Mouse (Mus musculus): Measurements from ENCODE around the gene Nlrx1. TPM values are rescaled to one million over a fixed set of nuclear protein-coding genes. Genes with fewer than 3 reads are reported as not detected.
A peak's percentile ranks its signal among the peaks of the same experiment; 100 is the strongest.

The Nlrx1 gene
- polyA plus RNA-seq, 1 experiment from 2014 or later, result 5.1 TPM

- under 1% methylated on average over 39 of the region's 40 CpGs for WGBS
- Histone ChIP-seq H3K27me3 (ENCODE audit: control insufficient read depth, insufficient read depth, low read length) (no peaks in the 10 kb centered on the region), H3K4me2 (replicated peaks) (peak overlapping the region; percentile 74), H3K4me1 (replicated peaks; ENCODE audit: control insufficient read depth, insufficient read depth, low read length) (peaks cover 18% of the 10 kb centered on the region), H3K27ac (peak overlapping the region; percentile 96), H3K36me3 (replicated peaks; ENCODE audit: control insufficient read depth, insufficient read depth) (no peaks in the 10 kb centered on the region), H3K9ac (peak overlapping the region; percentile 93), H3K4me3 (replicated peaks; ENCODE audit: low read length) (peak overlapping the region; percentile 76), H3K9me3 (ENCODE audit: control insufficient read depth, low read length) (no peaks in the 10 kb centered on the region)
- DNase-seq (ENCODE audit: low spot score) (peak; percentile 34), ATAC-seq (ENCODE audit: low FRiP score) (peak; percentile 85)
These were observed 35.2 kb downstream of the Nlrx1 start for GRCm38 (mm10) chr9:44233021-44233801.

DNA sequence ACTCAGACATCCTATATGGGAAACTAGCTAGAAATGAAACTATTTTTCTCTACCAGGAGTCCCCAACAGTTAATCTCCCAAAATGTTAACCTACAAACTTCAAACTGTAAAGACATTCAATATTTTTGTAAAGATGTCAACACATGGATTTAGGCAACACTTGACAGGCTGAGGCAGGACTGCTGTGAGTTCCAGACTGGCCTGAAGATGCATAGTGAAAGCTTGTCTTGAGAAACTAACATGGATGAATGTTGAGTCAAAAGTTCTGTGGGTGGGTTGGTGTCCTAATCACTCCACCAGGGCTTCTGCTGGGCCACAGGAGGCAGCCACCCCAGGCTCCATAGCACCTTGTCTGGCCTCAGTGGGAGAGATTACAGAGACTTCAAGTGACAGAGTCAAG, 36.8 kb downstream of the Nlrx1 start:
- H3K4me3 ChIP-seq (replicated peaks; ENCODE audit: low read length), result no peak overlapping the region

DNA sequence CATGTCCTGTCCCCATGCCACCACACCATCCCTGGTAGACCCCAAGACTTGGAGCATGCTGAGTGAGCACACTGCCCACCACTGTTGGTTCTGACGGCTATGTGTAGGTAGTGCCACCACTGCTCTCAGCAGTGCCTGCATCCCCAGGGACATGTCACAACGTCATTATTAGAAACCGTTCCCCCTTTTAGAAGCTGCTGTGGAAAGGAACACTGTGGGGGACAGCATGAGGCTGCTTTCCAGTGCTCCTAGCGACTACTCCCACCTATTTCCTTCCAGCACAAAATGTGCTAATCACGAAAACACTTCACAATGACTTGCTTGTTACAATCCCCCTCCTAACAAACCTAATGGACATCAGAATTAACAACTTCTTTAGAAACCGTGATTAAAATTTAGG, 42.4 kb downstream of the Nlrx1 start:
- 51% methylated on average over 6 of the region's 6 CpGs for WGBS
- Histone ChIP-seq H3K36me3 (replicated peaks; ENCODE audit: control insufficient read depth, insufficient read depth) (no peaks in the 10 kb centered on the region), H3K4me1 (replicated peaks; ENCODE audit: control insufficient read depth, insufficient read depth, low read length) (no peaks in the 10 kb centered on the region), H3K9me3 (ENCODE audit: control insufficient read depth, low read length) (no peaks in the 10 kb centered on the region), H3K4me2 (replicated peaks) (no peak overlapping the region), H3K9ac (no peak overlapping the region), H3K4me3 (replicated peaks; ENCODE audit: low read length) (no peak overlapping the region), H3K27me3 (ENCODE audit: control insufficient read depth, insufficient read depth, low read length) (no peaks in the 10 kb centered on the region), H3K27ac (no peak overlapping the region)
- ATAC-seq (ENCODE audit: low FRiP score), result no peak
- no peak for DNase-seq (ENCODE audit: low spot score)

More for the DNA sequence above, 36.8 kb downstream of the Nlrx1 start:
- Histone ChIP-seq H3K27ac (no peak overlapping the region), H3K9me3 (ENCODE audit: control insufficient read depth, low read length) (no peaks in the 10 kb centered on the region), H3K27me3 (ENCODE audit: control insufficient read depth, insufficient read depth, low read length) (no peaks in the 10 kb centered on the region), H3K36me3 (replicated peaks; ENCODE audit: control insufficient read depth, insufficient read depth) (no peaks in the 10 kb centered on the region), H3K4me2 (replicated peaks) (peak overlapping the region; percentile 74), H3K4me1 (replicated peaks; ENCODE audit: control insufficient read depth, insufficient read depth, low read length) (peaks cover 18% of the 10 kb centered on the region), H3K9ac (no peak overlapping the region)
- ATAC-seq (ENCODE audit: low FRiP score), result no peak
- no peak for DNase-seq (ENCODE audit: low spot score)

DNA sequence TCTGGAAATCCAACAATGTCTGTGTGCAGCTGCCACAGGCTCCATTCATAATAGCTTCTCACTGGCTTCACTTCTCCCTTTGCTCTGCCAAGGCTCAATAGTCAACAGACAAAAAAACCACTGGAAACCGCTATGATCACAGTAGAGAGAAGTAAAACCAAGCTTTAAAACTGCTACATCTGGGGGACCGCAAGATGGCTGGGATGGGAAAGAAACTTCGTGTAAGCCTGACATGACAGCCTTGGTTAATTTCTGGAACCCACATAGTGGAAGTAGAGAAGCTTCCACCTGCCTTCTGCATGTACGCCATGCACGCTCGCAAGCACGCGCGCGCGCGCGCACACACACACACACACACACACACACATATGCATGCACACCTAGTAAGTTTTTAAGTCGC, 54.9 kb downstream of the Nlrx1 start:
- ATAC-seq (ENCODE audit: low FRiP score) (no peak), DNase-seq (ENCODE audit: low spot score) (no peak)
- Histone ChIP-seq H3K4me1 (replicated peaks; ENCODE audit: control insufficient read depth, insufficient read depth, low read length) (no peaks in the 10 kb centered on the region), H3K9ac (no peak overlapping the region), H3K27me3 (ENCODE audit: control insufficient read depth, insufficient read depth, low read length) (no peaks in the 10 kb centered on the region), H3K4me2 (replicated peaks) (no peak overlapping the region), H3K9me3 (ENCODE audit: control insufficient read depth, low read length) (no peaks in the 10 kb centered on the region), H3K27ac (no peak overlapping the region), H3K4me3 (replicated peaks; ENCODE audit: low read length) (no peak overlapping the region), H3K36me3 (replicated peaks; ENCODE audit: control insufficient read depth, insufficient read depth) (no peaks in the 10 kb centered on the region)
- 93% methylated on average over 14 of the region's 14 CpGs for WGBS

- Histone ChIP-seq H3K4me1 (replicated peaks; ENCODE audit: control insufficient read depth, insufficient read depth, low read length) (no peaks in the 10 kb centered on the region), H3K27me3 (ENCODE audit: control insufficient read depth, insufficient read depth, low read length) (no peaks in the 10 kb centered on the region), H3K27ac (no peak overlapping the region), H3K36me3 (replicated peaks; ENCODE audit: control insufficient read depth, insufficient read depth) (no peaks in the 10 kb centered on the region), H3K4me2 (replicated peaks) (no peak overlapping the region), H3K4me3 (replicated peaks; ENCODE audit: low read length) (no peak overlapping the region), H3K9ac (no peak overlapping the region), H3K9me3 (ENCODE audit: control insufficient read depth, low read length) (no peaks in the 10 kb centered on the region)
- DNase-seq (ENCODE audit: low spot score) (no peak), ATAC-seq (ENCODE audit: low FRiP score) (no peak)
- WGBS, result 96% methylated on average over 4 of the region's 4 CpGs
These were observed 56.0 kb downstream of the Nlrx1 start for GRCm38 (mm10) chr9:44212406-44212805.

- no peak overlapping the region for H3K27ac ChIP-seq
- no peak for ATAC-seq (ENCODE audit: low FRiP score)
- H3K4me1 ChIP-seq (replicated peaks; ENCODE audit: control insufficient read depth, insufficient read depth, low read length), result no peaks in the 10 kb centered on the region
- no peaks in the 10 kb centered on the region for H3K36me3 ChIP-seq (replicated peaks; ENCODE audit: control insufficient read depth, insufficient read depth)
- H3K27me3 ChIP-seq (ENCODE audit: control insufficient read depth, insufficient read depth, low read length), result no peaks in the 10 kb centered on the region
- H3K4me2 ChIP-seq (replicated peaks), result no peak overlapping the region
- WGBS, result 96% methylated on average over 4 of the region's 4 CpGs
- H3K9me3 ChIP-seq (ENCODE audit: control insufficient read depth, low read length), result no peaks in the 10 kb centered on the region
- no peak overlapping the region for H3K4me3 ChIP-seq (replicated peaks; ENCODE audit: low read length)
- no peak overlapping the region for H3K9ac ChIP-seq
- no peak for DNase-seq (ENCODE audit: low spot score)
These were observed 59.0 kb downstream of the Nlrx1 start for GRCm38 (mm10) chr9:44209416-44209815.

DNA sequence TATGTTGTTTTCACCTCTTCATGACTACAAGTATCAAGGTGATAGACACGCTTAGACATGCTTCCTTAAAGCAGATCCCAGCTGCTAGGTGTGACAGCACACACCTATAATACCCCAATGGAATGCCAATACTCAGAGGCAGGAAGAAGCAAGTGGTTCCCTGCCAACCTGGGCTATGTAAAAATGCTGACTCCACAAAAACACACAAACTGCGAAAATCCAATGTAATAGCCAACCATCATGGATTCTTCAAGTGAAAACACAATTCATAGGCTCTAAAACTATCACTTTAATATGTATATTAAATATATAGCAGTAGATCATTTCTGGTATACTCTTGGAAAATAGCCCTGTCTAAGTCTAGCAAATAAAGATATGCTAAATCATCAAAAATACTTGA, 60.6 kb downstream of the Nlrx1 start:
- Histone ChIP-seq H3K27ac (no peak overlapping the region), H3K9me3 (ENCODE audit: control insufficient read depth, low read length) (no peaks in the 10 kb centered on the region), H3K9ac (no peak overlapping the region), H3K36me3 (replicated peaks; ENCODE audit: control insufficient read depth, insufficient read depth) (no peaks in the 10 kb centered on the region), H3K4me3 (replicated peaks; ENCODE audit: low read length) (no peak overlapping the region), H3K4me2 (replicated peaks) (no peak overlapping the region), H3K27me3 (ENCODE audit: control insufficient read depth, insufficient read depth, low read length) (no peaks in the 10 kb centered on the region), H3K4me1 (replicated peaks; ENCODE audit: control insufficient read depth, insufficient read depth, low read length) (no peaks in the 10 kb centered on the region)
- 96% methylated on average over 2 of the region's 2 CpGs for WGBS
- ATAC-seq (ENCODE audit: low FRiP score) (no peak), DNase-seq (ENCODE audit: low spot score) (no peak)

Other genes starting within 250 kb of the Nlrx1 start
- 6.2 and 9.6 TPM in 2 replicates for gene Thy1, start 225.2 kb downstream of the Nlrx1 start, polyA plus RNA-seq (2014; fragmentation: Nextera tagmentation; extraction: Ambion mirVana)
- gene Usp2, start 201.6 kb downstream of the Nlrx1 start, polyA plus RNA-seq (2014; fragmentation: Nextera tagmentation; extraction: Ambion mirVana), result 8.4 and 11.6 TPM in 2 replicates
- 0.31 and 0.41 TPM in 2 replicates for gene Mfrp, start 166.9 kb downstream of the Nlrx1 start, polyA plus RNA-seq (2014; fragmentation: Nextera tagmentation; extraction: Ambion mirVana)
- 7.0 and 8.0 TPM in 2 replicates for gene C1qtnf5, start 161.4 kb downstream of the Nlrx1 start, polyA plus RNA-seq (2014; fragmentation: Nextera tagmentation; extraction: Ambion mirVana)
- 0.35 TPM in 1 of 2 replicates, not detected in the other for gene Gm49380, start 155.1 kb downstream of the Nlrx1 start, polyA plus RNA-seq (2014; fragmentation: Nextera tagmentation; extraction: Ambion mirVana)
- 30.6 and 32.7 TPM in 2 replicates for gene Rnf26, start 155.1 kb downstream of the Nlrx1 start, polyA plus RNA-seq (2014; fragmentation: Nextera tagmentation; extraction: Ambion mirVana)
- 12.6 and 13.6 TPM in 2 replicates for gene Mcam, start 134.1 kb downstream of the Nlrx1 start, polyA plus RNA-seq (2014; fragmentation: Nextera tagmentation; extraction: Ambion mirVana)
- 22.4 and 22.9 TPM in 2 replicates for gene Cbl, start 34.5 kb downstream of the Nlrx1 start, polyA plus RNA-seq (2014; fragmentation: Nextera tagmentation; extraction: Ambion mirVana)
- gene Ccdc153, start 27.9 kb downstream of the Nlrx1 start, polyA plus RNA-seq (2014; fragmentation: Nextera tagmentation; extraction: Ambion mirVana), result not detected in 2 replicates
- gene Pdzd3, start 17.1 kb downstream of the Nlrx1 start, polyA plus RNA-seq (2014; fragmentation: Nextera tagmentation; extraction: Ambion mirVana), result 0.46 and 1.1 TPM in 2 replicates
- gene Abcg4, start 20.0 kb upstream of the Nlrx1 start, polyA plus RNA-seq (2014; fragmentation: Nextera tagmentation; extraction: Ambion mirVana), result 21.7 and 24.4 TPM in 2 replicates
- gene Hinfp, start 37.1 kb upstream of the Nlrx1 start, polyA plus RNA-seq (2014; fragmentation: Nextera tagmentation; extraction: Ambion mirVana), result 17.4 and 17.9 TPM in 2 replicates
- gene C2cd2l, start 51.7 kb upstream of the Nlrx1 start, polyA plus RNA-seq (2014; fragmentation: Nextera tagmentation; extraction: Ambion mirVana), result 24.0 and 25.6 TPM in 2 replicates
- 34.6 and 36.1 TPM in 2 replicates for gene Dpagt1, start 57.4 kb upstream of the Nlrx1 start, polyA plus RNA-seq (2014; fragmentation: Nextera tagmentation; extraction: Ambion mirVana)
- 102 and 107 TPM in 2 replicates for gene H2afx, start 66.1 kb upstream of the Nlrx1 start, polyA plus RNA-seq (2014; fragmentation: Nextera tagmentation; extraction: Ambion mirVana)
- 60.8 and 62.2 TPM in 2 replicates for gene Hmbs, start 75.6 kb upstream of the Nlrx1 start, polyA plus RNA-seq (2014; fragmentation: Nextera tagmentation; extraction: Ambion mirVana)
- 34.8 and 42.4 TPM in 2 replicates for gene Vps11, start 93.1 kb upstream of the Nlrx1 start, polyA plus RNA-seq (2014; fragmentation: Nextera tagmentation; extraction: Ambion mirVana)
- 25.0 and 27.8 TPM in 2 replicates for gene Hyou1, start 110.9 kb upstream of the Nlrx1 start, polyA plus RNA-seq (2014; fragmentation: Nextera tagmentation; extraction: Ambion mirVana)
- gene Slc37a4, start 128.3 kb upstream of the Nlrx1 start, polyA plus RNA-seq (2014; fragmentation: Nextera tagmentation; extraction: Ambion mirVana), result 65.2 and 65.8 TPM in 2 replicates
- gene Rps25, start 138.5 kb upstream of the Nlrx1 start, polyA plus RNA-seq (2014; fragmentation: Nextera tagmentation; extraction: Ambion mirVana), result 1,177 and 1,438 TPM in 2 replicates
- gene Trappc4, start 139.0 kb upstream of the Nlrx1 start, polyA plus RNA-seq (2014; fragmentation: Nextera tagmentation; extraction: Ambion mirVana), result 289 and 299 TPM in 2 replicates
- 23.3 and 28.2 TPM in 2 replicates for gene Ccdc84, start 150.0 kb upstream of the Nlrx1 start, polyA plus RNA-seq (2014; fragmentation: Nextera tagmentation; extraction: Ambion mirVana)
- gene Foxr1, start 172.5 kb upstream of the Nlrx1 start, polyA plus RNA-seq (2014; fragmentation: Nextera tagmentation; extraction: Ambion mirVana), result not detected in 2 replicates
- gene Upk2, start 186.4 kb upstream of the Nlrx1 start, polyA plus RNA-seq (2014; fragmentation: Nextera tagmentation; extraction: Ambion mirVana), result not detected in 2 replicates
- gene Bcl9l, start 214.2 kb upstream of the Nlrx1 start, polyA plus RNA-seq (2014; fragmentation: Nextera tagmentation; extraction: Ambion mirVana), result 11.6 and 13.5 TPM in 2 replicates

Data from hindbrain, embryonic 14.5 days (tissue).